Mouse (Mus musculus): ENCODE results near the gene Ndufs5. TPM values are rescaled to one million over a fixed set of nuclear protein-coding genes. Genes with fewer than 3 reads are reported as not detected.

Gene Ndufs5
- polyA plus RNA-seq, 1 experiment from 2014 or later, result 551 TPM

DNA sequence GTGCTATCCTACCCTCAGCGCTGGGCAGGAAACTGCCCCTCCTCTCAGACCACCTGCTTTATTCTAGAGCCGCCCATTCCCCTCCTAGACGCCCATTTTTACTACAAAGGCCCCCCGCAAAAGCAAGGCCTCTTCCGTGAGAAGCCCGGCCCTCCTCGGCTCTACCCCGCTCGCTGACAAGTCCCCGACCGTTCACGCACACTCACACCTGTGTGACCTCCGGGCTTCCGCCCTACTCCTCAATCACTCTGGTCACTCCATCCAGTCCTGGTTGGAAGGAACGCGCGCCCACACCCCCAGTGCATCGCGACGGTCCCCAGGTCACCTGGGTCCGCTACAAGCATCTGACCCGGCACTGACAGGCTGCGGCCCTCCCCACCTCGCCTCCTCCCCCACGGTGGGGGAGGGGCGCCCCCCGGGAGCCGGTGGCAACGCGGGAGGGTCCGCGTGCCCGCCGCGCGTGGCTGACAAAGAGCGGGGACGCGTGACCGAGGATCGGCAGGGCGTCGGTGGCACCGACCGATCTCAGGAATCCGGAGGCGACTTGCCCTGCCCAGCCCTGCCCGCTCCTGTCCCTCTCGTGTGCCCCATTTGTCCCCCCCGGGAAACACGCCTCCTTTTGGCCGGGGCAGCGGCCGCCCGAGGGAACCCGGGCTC is 31.5 kb downstream of the Ndufs5 start:
- ATAC-seq (replicated peaks; ENCODE audit: insufficient number of reproducible peaks, insufficient read depth, low FRiP score, low read depth), result 0 out of 2 replicates have a peak, but pooled peaks have one; percentile 10
- Histone ChIP-seq H3K9me3 (replicated peaks) (no peaks in the 10 kb centered on the region), H3K9ac (peak overlapping the region; percentile 85), H3K36me3 (no peaks in the 10 kb centered on the region), H3K27me3 (0 out of 2 replicates have a peak, but pooled peaks cover 3% of the 10 kb centered on the region), H3K4me3 (peak overlapping the region; percentile 90), H3K4me1 (replicated peaks) (peaks cover 23% of the 10 kb centered on the region), H3K27ac (peak overlapping the region; percentile 69), H3K4me2 (peak overlapping the region; percentile 100)
- 2% methylated on average over 55 of the region's 56 CpGs for WGBS

DNA sequence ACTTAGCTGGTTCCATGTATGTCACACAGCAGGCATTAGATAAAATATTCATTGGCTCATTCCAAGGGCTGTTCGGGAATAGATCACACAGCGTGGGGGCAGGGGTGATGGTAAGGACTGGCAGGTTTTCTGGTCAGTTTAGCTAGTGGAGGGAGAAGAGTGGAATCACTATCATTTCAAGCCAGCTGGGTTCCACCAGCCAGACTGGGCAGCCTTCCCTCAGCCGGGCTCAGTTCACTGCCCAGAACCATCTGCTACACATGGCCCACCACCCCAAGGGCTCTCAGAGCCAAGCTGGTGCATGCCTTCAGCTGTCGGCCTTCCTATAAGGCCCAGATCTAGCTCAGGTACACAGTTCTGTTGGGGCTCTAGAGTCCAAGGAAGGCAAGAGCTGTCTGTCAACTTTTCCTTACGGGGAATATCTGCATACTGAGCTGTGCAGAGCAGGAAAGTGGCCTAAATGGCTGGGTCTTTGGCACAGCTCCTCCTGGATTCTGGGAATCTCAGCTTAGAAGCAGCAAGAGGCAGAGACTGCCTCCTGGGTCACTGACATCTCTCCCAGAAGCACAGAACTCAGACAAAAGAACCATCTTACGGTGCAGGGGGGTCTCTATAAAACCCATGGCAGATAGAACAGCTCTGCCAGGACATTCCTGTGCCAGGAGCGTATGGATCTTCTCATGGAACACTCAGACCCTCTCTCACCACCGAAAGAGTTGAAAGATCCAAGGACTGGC is 32.3 kb downstream of the Ndufs5 start:
- Histone ChIP-seq H3K9ac (no peak overlapping the region), H3K4me2 (peak overlapping the region; percentile 100), H3K36me3 (no peaks in the 10 kb centered on the region), H3K27ac (no peak overlapping the region), H3K4me1 (replicated peaks) (peaks cover 31% of the 10 kb centered on the region), H3K9me3 (replicated peaks) (no peaks in the 10 kb centered on the region), H3K4me3 (peak overlapping the region; percentile 90), H3K27me3 (0 out of 2 replicates have a peak, but pooled peaks cover 3% of the 10 kb centered on the region)
- WGBS, result 50% methylated on average over 8 of the region's 8 CpGs
- ATAC-seq (replicated peaks; ENCODE audit: insufficient number of reproducible peaks, insufficient read depth, low FRiP score, low read depth), result no peak

DNA sequence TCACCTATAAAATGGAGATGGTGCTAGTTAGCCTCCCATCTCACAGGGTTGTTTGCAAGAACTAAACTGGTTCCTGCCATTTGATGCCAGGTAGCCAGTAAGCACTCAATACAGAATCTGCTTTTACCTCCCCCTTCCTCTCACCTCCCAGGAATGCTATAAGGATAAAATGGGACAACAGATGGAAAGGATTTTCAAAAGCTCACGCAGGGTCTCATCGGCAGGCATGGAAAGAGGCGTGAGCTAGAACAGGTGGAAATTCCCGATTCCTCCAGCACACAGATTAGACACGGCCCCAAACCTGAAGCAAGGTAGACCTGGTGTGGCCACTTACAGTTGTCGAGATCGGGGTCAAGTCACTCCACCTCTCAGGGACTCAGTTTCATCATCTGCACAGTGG is 33.0 kb downstream of the Ndufs5 start:
- H3K4me1 ChIP-seq (replicated peaks), result peaks cover 34% of the 10 kb centered on the region
- H3K4me2 ChIP-seq, result no peak overlapping the region
- H3K9ac ChIP-seq, result no peak overlapping the region
- H3K27me3 ChIP-seq, result 0 out of 2 replicates have a peak, but pooled peaks cover 3% of the 10 kb centered on the region
- no peaks in the 10 kb centered on the region for H3K9me3 ChIP-seq (replicated peaks)
- no peak overlapping the region for H3K27ac ChIP-seq
- 80% methylated on average over 7 of the region's 7 CpGs for WGBS
- no peak overlapping the region for H3K4me3 ChIP-seq
- no peaks in the 10 kb centered on the region for H3K36me3 ChIP-seq
- ATAC-seq (replicated peaks; ENCODE audit: insufficient number of reproducible peaks, insufficient read depth, low FRiP score, low read depth), result no peak

DNA sequence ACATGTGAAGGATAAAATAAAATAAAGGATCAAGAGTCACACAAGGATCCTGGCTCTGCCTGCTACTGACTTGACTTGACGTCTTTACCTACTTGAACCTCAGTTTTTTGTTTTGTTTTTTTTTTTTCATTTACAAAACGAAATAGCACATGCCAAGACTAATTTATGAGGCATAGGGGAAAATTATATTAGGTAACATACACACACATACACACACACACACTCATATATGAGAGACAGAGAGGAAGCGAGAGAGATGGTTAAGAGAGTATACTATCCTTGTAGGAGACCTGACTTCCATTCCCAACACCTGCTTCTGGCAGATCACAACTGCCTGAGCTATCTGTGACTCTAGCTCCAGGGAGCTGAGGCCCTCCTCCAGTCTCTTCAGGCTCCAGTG is 33.7 kb downstream of the Ndufs5 start, which contains the start of gene Macf1:
Macf1 (minus strand) TSS at position 101 of the 400 bp plus-strand sequence.
- WGBS, result 84% methylated on average over 3 of the region's 3 CpGs
- no peak within 1 kb of the TSS for H3K27ac ChIP-seq

DNA sequence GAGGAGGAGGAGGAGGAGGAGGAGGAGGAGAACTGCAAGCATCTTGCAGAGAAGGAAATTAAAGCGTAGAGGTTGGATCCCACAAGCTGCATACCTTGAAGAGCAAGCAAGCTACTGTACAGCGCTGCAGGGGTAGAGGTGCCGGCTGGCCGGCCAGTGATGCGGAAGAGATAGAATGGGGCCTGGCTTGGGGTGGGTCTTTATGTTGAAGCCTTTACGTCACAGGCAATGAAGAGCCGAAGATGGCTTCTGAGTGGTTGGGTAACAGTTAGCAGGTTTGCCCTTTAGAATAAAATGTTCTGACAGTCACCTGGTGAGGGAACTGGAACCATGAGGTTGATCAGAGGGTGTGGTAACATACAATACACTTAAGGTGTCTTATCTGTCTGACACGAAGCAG is 35.7 kb downstream of the Ndufs5 start:
- 76% methylated on average over 8 of the region's 8 CpGs for WGBS
- Histone ChIP-seq H3K9me3 (replicated peaks) (no peaks in the 10 kb centered on the region), H3K4me3 (no peak overlapping the region), H3K27ac (no peak overlapping the region), H3K4me2 (no peak overlapping the region), H3K36me3 (no peaks in the 10 kb centered on the region), H3K9ac (no peak overlapping the region), H3K27me3 (0 out of 2 replicates have a peak, but pooled peaks cover 3% of the 10 kb centered on the region), H3K4me1 (replicated peaks) (peaks cover 33% of the 10 kb centered on the region)
- no peak for ATAC-seq (replicated peaks; ENCODE audit: insufficient number of reproducible peaks, insufficient read depth, low FRiP score, low read depth)

More for the DNA sequence above, 33.7 kb downstream of the Ndufs5 start, which contains the start of gene Macf1:
- Histone ChIP-seq H3K4me3 (no peak within 1 kb of the TSS), H3K27me3 (0 out of 2 replicates have a peak, but pooled peaks cover 3% of the 10 kb centered on the region), H3K9me3 (replicated peaks) (no peaks in the 10 kb centered on the region), H3K4me1 (replicated peaks) (peaks cover 34% of the 10 kb centered on the region), H3K36me3 (no peaks in the 10 kb centered on the region), H3K4me2 (no peak within 1 kb of the TSS), H3K9ac (no peak within 1 kb of the TSS)
- ATAC-seq (replicated peaks; ENCODE audit: insufficient number of reproducible peaks, insufficient read depth, low FRiP score, low read depth), result no peak

- 15% methylated on average over 7 of the region's 7 CpGs for WGBS
- ATAC-seq (replicated peaks; ENCODE audit: insufficient number of reproducible peaks, insufficient read depth, low FRiP score, low read depth), result peak; percentile 32; the same call in 1 of the 2 replicates
- Histone ChIP-seq H3K36me3 (no peaks in the 10 kb centered on the region), H3K4me1 (replicated peaks) (peaks cover 31% of the 10 kb centered on the region), H3K4me3 (no peak overlapping the region), H3K27ac (peak overlapping the region; percentile 72), H3K9me3 (replicated peaks) (no peaks in the 10 kb centered on the region), H3K27me3 (no peaks in the 10 kb centered on the region), H3K4me2 (peak overlapping the region; percentile 49), H3K9ac (0 out of 2 replicates have a peak overlapping the region, but pooled peaks have one; percentile 30)
Measured at GRCm38 (mm10) chr4:123680962-123681361, 37.0 kb downstream of the Ndufs5 start.

- Histone ChIP-seq H3K9me3 (replicated peaks) (no peaks in the 10 kb centered on the region), H3K4me1 (replicated peaks) (peaks cover 25% of the 10 kb centered on the region), H3K4me2 (no peak overlapping the region), H3K27ac (0 out of 2 replicates have a peak overlapping the region, but pooled peaks have one; percentile 51), H3K9ac (no peak overlapping the region), H3K4me3 (no peak overlapping the region), H3K27me3 (no peaks in the 10 kb centered on the region), H3K36me3 (no peaks in the 10 kb centered on the region; the same call in 1 of the 2 replicates)
- no peak for ATAC-seq (replicated peaks; ENCODE audit: insufficient number of reproducible peaks, insufficient read depth, low FRiP score, low read depth)
- WGBS, result 50% methylated on average over 10 of the region's 10 CpGs
Measured at GRCm38 (mm10) chr4:123677060-123677804, 40.8 kb downstream of the Ndufs5 start.

GRCm38 (mm10) chr4:123670598-123670997 is 47.4 kb downstream of the Ndufs5 start:
- Histone ChIP-seq H3K36me3 (no peaks in the 10 kb centered on the region; the same call in 1 of the 2 replicates), H3K4me1 (replicated peaks) (peaks cover 17% of the 10 kb centered on the region), H3K27me3 (no peaks in the 10 kb centered on the region), H3K27ac (no peak overlapping the region), H3K4me2 (no peak overlapping the region), H3K4me3 (no peak overlapping the region), H3K9ac (no peak overlapping the region), H3K9me3 (replicated peaks) (no peaks in the 10 kb centered on the region)
- no peak for ATAC-seq (replicated peaks; ENCODE audit: insufficient number of reproducible peaks, insufficient read depth, low FRiP score, low read depth)

- Histone ChIP-seq H3K27me3 (no peaks in the 10 kb centered on the region), H3K27ac (no peak overlapping the region), H3K36me3 (no peaks in the 10 kb centered on the region; the same call in 1 of the 2 replicates), H3K9ac (no peak overlapping the region), H3K4me3 (no peak overlapping the region), H3K9me3 (replicated peaks) (no peaks in the 10 kb centered on the region), H3K4me1 (replicated peaks) (peaks cover 20% of the 10 kb centered on the region), H3K4me2 (no peak overlapping the region)
- WGBS, result 71% methylated on average over 6 of the region's 6 CpGs
- no peak for ATAC-seq (replicated peaks; ENCODE audit: insufficient number of reproducible peaks, insufficient read depth, low FRiP score, low read depth)
Measured at GRCm38 (mm10) chr4:123669696-123670095, 48.3 kb downstream of the Ndufs5 start.

GRCm38 (mm10) chr4:123667260-123667867 is 50.6 kb downstream of the Ndufs5 start:
- no peak overlapping the region for H3K4me3 ChIP-seq
- ATAC-seq (replicated peaks; ENCODE audit: insufficient number of reproducible peaks, insufficient read depth, low FRiP score, low read depth), result no peak
- H3K27me3 ChIP-seq, result no peaks in the 10 kb centered on the region
- H3K4me2 ChIP-seq, result no peak overlapping the region
- H3K9me3 ChIP-seq (replicated peaks), result no peaks in the 10 kb centered on the region
- WGBS, result 45% methylated on average over 1 of the region's 1 CpGs
- H3K4me1 ChIP-seq (replicated peaks), result peaks cover 34% of the 10 kb centered on the region
- H3K9ac ChIP-seq, result no peak overlapping the region
- H3K36me3 ChIP-seq, result no peaks in the 10 kb centered on the region
- H3K27ac ChIP-seq, result peak overlapping the region; percentile 13; the same call in 1 of the 2 replicates
